Mouse (Mus musculus) brown adipose tissue, adult 24 weeks (tissue): ENCODE results near the gene Ndrg3. TPM values are rescaled to one million over a fixed set of nuclear protein-coding genes. Genes with fewer than 3 reads are reported as not detected.
"Not testable (repeated sequence)": the region's sequence is repeated elsewhere in the genome, so short reads cannot be mapped to it uniquely, and the experiment has no call there.

Experiments used
- H3K27ac ChIP-seq: fragments of 200-500 bp; replicated peaks from 2 replicates; pipeline ENCODE4 v1.5.1; 2012; ENCODE audit warnings: low read depth, mild to moderate bottlenecking, low read length
- H3K4me1 ChIP-seq: fragments of 200-500 bp; 2 replicates; pipeline ENCODE4 v1.6.1; 2012; ENCODE audit warnings: low read length, mixed read lengths; ENCODE audit not compliant: control insufficient read depth, insufficient read depth, insufficient read length
- H3K4me3 ChIP-seq: fragments of 200-500 bp; 2 replicates; pipeline ENCODE4 v1.5.1; 2012; ENCODE audit warnings: low read depth, mild to moderate bottlenecking, low read length, moderate library complexity; ENCODE audit not compliant: insufficient read depth
- polyA plus RNA-seq: library from polyadenylated mRNA; stranded (reverse); fragments of >200 nt; gene quantifications from 2 replicates; pipeline ENCODE4 v1.2.4, GENCODE M21; 2012; ENCODE audit not compliant: missing spikeins, insufficient read depth, insufficient read length

The Ndrg3 gene
- polyA plus RNA-seq, 1 experiment, result 181 TPM

DNA sequence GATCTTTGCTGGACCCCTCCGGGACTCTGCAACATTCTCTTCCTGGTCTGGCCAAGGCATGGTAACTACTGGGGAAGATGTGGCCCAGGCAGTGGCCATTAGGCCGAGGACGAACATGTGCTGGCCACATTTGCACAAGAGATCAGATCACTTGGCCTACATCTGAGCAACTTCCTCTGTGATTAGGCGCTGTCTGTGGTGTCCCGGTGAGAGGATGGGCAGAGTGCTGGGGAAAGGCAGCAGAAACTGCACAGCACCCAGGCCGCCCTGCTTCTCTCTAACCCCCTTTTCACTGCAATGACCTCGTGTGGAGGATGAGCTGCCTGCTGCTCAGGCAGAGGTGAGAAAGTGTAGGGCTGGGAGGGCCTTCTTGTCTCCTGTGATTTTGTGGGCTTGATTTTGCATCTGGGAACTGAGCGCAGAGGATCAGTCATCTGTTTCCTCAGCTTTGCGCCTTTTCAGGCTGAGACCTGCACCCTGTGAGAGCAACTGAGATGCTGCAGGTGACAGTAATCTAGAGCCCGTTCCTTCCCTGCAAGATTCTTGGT is 105.7 kb downstream of the Ndrg3 start:
- H3K27ac ChIP-seq, result no peak overlapping the region
- H3K4me1 ChIP-seq, result no peaks in the 10 kb centered on the region
- no peak overlapping the region for H3K4me3 ChIP-seq

DNA sequence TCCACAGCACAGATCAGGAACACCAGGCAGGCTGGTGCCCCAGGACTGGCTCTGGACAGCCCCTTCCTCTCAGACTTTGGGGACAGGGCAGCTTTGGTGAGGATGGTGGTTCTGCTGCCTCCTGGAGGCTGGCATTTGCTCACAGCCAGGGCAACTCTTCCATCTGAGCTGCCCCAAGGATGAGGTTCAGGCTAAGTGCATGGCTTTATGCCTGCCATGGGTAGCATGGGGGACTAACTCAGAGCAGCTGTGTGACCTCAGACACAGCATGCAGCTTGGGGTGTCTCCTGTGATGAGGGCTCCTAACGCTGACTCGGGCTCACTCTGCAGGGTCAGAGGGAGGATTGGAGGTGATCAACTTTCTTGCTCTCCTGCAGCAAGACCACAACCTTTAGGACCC is 106.2 kb downstream of the Ndrg3 start:
- not testable (repeated sequence) for H3K4me1 ChIP-seq, H3K4me3 ChIP-seq, H3K27ac ChIP-seq

DNA sequence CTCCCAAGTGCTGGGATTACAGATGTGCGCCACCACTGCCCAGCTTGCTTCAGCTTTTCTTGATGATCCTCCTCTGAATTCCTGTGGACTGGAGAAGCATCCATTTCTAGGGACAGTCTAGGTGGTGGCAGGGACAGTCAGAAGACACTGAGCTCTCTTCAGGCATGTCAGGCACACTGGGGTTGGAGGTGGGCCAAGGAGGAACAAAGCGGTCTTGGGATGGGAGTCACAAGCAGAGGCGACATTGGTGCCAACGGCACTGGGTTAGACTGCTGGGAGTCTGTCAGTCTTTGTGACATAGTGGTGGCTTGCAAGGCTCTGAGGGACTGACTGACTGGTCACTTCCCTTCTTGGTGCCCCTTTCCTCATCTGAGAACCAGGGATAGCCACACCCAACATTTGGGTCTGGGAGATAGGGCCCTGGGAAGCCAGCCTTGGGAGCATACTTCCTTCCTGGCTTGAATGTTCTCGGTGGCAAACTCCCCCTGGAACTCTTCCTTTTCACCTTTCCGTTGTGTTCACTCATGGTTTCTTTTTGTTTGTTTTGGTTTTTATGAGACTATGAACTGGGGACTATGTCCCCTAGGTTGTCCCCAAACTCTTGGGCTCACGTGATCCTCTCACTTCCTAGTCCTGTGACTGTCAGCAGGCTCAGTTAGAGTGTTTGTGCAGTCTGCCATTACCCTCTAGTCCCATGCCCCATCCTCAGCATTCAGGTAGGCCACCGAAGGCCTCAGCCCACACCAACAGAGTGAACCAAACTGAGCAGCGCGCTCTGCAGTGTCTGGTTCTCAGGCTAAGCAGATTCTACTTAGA is 107.3 kb downstream of the Ndrg3 start:
- Histone ChIP-seq H3K4me1 (no peaks in the 10 kb centered on the region), H3K4me3 (no peak overlapping the region), H3K27ac (no peak overlapping the region)

DNA sequence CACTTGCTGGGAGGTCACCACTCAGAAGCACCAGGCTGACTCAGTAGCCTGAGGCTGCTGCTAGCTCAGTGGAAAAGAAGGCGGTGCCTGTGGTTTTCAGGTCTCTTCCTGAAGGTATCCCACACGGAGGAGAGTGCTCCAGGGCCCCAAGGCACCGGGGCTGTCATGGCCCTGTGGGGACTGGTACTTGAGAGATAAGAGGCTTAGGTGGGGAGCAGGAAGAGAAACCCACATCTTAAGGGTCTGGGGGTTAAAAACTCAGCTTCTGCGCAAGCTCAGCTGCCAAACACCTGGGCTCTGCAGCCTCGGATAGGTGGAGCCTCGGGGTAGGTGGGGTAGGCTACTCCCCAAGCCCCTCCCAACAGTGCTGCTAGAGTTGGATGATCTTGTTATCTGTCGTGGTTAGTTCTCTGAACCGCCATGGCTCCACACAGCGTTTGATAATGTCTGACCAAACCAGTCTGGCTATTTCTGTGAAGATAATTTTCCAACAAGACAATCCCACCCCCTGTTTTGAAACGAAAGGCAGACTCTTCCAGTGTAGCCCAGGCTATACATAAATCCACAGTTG is 109.3 kb downstream of the Ndrg3 start:
- no peak overlapping the region for H3K27ac ChIP-seq

DNA sequence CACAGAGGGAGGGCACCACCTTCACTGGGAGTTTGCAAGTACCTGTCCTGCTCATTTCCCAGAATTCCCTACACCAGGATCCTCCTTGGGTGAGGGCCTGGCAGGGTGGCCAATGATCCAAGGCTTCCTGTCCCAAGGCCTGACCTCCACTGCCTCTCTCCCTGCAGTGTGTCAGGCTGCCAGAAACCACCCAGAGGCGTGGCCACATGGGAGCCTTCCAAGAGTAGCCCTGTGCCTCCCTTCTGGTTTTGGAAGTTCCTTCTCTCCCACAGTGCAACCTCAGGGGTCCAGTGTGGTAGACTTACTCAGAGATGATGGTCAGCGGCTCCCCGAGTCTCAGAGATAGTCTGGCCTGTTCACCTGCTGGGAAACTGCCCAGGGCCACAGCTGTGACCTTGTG is 112.3 kb downstream of the Ndrg3 start:
- 0 out of 2 replicates have a peak, but pooled peaks cover 3% of the 10 kb centered on the region for H3K4me1 ChIP-seq

More for the DNA sequence above, 109.3 kb downstream of the Ndrg3 start:
- H3K4me3 ChIP-seq, result no peak overlapping the region
- H3K4me1 ChIP-seq, result 0 out of 2 replicates have a peak, but pooled peaks cover 3% of the 10 kb centered on the region

DNA sequence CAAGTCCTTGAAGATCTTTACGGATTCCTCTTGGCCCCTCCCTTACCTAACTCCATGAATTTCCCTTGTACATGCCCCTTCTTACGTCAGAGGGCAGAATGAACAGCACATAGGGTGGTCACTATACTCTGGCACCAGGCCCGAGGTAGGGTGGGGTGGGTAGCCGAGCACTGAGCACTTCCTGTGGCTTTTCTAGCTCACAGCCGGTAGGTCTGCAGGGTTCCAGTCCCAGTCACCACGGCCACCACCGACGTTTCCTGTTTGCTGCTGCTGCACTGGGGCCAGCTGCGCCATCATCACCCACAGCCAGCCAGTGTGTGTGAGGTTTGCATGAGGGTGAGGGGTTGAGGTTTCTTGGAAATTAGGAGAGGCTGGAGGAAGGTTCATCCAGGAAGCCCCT is 114.1 kb downstream of the Ndrg3 start:
- H3K4me1 ChIP-seq, result 0 out of 2 replicates have a peak, but pooled peaks cover 3% of the 10 kb centered on the region
- no peak overlapping the region for H3K27ac ChIP-seq
- H3K4me3 ChIP-seq, result no peak overlapping the region

More for the DNA sequence above, 112.3 kb downstream of the Ndrg3 start:
- H3K27ac ChIP-seq, result no peak overlapping the region
- H3K4me3 ChIP-seq, result no peak overlapping the region

Other genes with a start within 250 kb of the Ndrg3 start
- 35.0 and 37.1 TPM in 2 replicates for gene Myl9, start 216.6 kb downstream of the Ndrg3 start, polyA plus RNA-seq
- not detected in 2 replicates for gene Tgif2, start 152.0 kb downstream of the Ndrg3 start, polyA plus RNA-seq
- 0.83 and 1.3 TPM in 2 replicates for gene 4930518I15Rik, start 134.1 kb downstream of the Ndrg3 start, polyA plus RNA-seq
- gene Rab5if, start 128.9 kb downstream of the Ndrg3 start, polyA plus RNA-seq, result 285 and 371 TPM in 2 replicates
- 0.42 TPM in 1 of 2 replicates, not detected in the other for gene Sla2, start 104.9 kb downstream of the Ndrg3 start, polyA plus RNA-seq
- gene Dsn1, start 15.1 kb upstream of the Ndrg3 start, polyA plus RNA-seq, result 1.3 TPM in 1 of 2 replicates, not detected in the other
- gene Soga1, start 87.2 kb upstream of the Ndrg3 start, polyA plus RNA-seq, result 6.0 and 6.9 TPM in 2 replicates
- not detected in 2 replicates for gene Tldc2, start 95.0 kb upstream of the Ndrg3 start, polyA plus RNA-seq
- 14.9 and 17.9 TPM in 2 replicates for gene Samhd1, start 143.2 kb upstream of the Ndrg3 start, polyA plus RNA-seq
- 1.5 and 2.2 TPM in 2 replicates for gene Rbl1, start 212.5 kb upstream of the Ndrg3 start, polyA plus RNA-seq